Mouse (Mus musculus): ENCODE results near the gene Slc25a35. TPM values are rescaled to one million over a fixed set of nuclear protein-coding genes. Genes with fewer than 3 reads are reported as not detected.

The Slc25a35 gene
- polyA plus RNA-seq, 1 experiment from 2014 or later = 2.4 TPM

- peaks cover 4% of the 10 kb centered on the region for H3K4me1 ChIP-seq (ENCODE audit: control insufficient read depth, insufficient read depth, low read length)
- H3K36me3 ChIP-seq (replicated peaks; ENCODE audit: control insufficient read depth, insufficient read depth, low read depth, low read length) = no peaks in the 10 kb centered on the region
- H3K4me2 ChIP-seq (ENCODE audit: low read depth, low read length) = peak overlapping the region; percentile 57
- no peaks in the 10 kb centered on the region for H3K9me3 ChIP-seq (replicated peaks; ENCODE audit: control insufficient read depth, low read length)
- peaks cover 20% of the 10 kb centered on the region for H3K27me3 ChIP-seq (ENCODE audit: control insufficient read depth, insufficient read depth, low read length)
- H3K27ac ChIP-seq (replicated peaks; ENCODE audit: low read depth, low read length) = no peak overlapping the region
- peak overlapping the region; percentile 22; the same call in 1 of the 2 replicates for H3K9ac ChIP-seq (replicated peaks; ENCODE audit: low read length)
- ATAC-seq (replicated peaks; ENCODE audit: insufficient number of reproducible peaks, low FRiP score, low TSS enrichment, low read depth) = no peak
- no peak for DNase-seq (ENCODE audit: low spot score)
- 9% methylated on average over 13 of the region's 13 CpGs for WGBS
- H3K4me3 ChIP-seq (ENCODE audit: low read depth, low read length) = no peak overlapping the region; the same call in 1 of the 2 replicates
Observed at GRCm38 (mm10) chr11:68953903-68954302, 14.0 kb upstream of the Slc25a35 start.

GRCm38 (mm10) chr11:68954408-68954807 lies 13.5 kb upstream of the Slc25a35 start:
- DNase-seq (ENCODE audit: low spot score) = peak; percentile 10
- H3K36me3 ChIP-seq (replicated peaks; ENCODE audit: control insufficient read depth, insufficient read depth, low read depth, low read length) = no peaks in the 10 kb centered on the region
- H3K27me3 ChIP-seq (ENCODE audit: control insufficient read depth, insufficient read depth, low read length) = peaks cover 20% of the 10 kb centered on the region
- peak overlapping the region; percentile 57 for H3K4me2 ChIP-seq (ENCODE audit: low read depth, low read length)
- WGBS = 3% methylated on average over 17 of the region's 17 CpGs
- no peaks in the 10 kb centered on the region for H3K9me3 ChIP-seq (replicated peaks; ENCODE audit: control insufficient read depth, low read length)
- H3K4me3 ChIP-seq (ENCODE audit: low read depth, low read length) = peak overlapping the region; percentile 33
- no peak for ATAC-seq (replicated peaks; ENCODE audit: insufficient number of reproducible peaks, low FRiP score, low TSS enrichment, low read depth)
- H3K4me1 ChIP-seq (ENCODE audit: control insufficient read depth, insufficient read depth, low read length) = peaks cover 4% of the 10 kb centered on the region
- no peak overlapping the region for H3K27ac ChIP-seq (replicated peaks; ENCODE audit: low read depth, low read length)
- peak overlapping the region; percentile 54 for H3K9ac ChIP-seq (replicated peaks; ENCODE audit: low read length)

- H3K36me3 ChIP-seq (replicated peaks; ENCODE audit: control insufficient read depth, insufficient read depth, low read depth, low read length) = no peaks in the 10 kb centered on the region
- DNase-seq (ENCODE audit: low spot score) (no peak), ATAC-seq (replicated peaks; ENCODE audit: insufficient number of reproducible peaks, low FRiP score, low TSS enrichment, low read depth) (0 out of 2 replicates have a peak, but pooled peaks have one; percentile 51)
- H3K4me2 ChIP-seq (ENCODE audit: low read depth, low read length) = peak overlapping the region; percentile 21
- WGBS = 71% methylated on average over 5 of the region's 5 CpGs
- peaks cover 4% of the 10 kb centered on the region for H3K4me1 ChIP-seq (ENCODE audit: control insufficient read depth, insufficient read depth, low read length)
- no peak overlapping the region for H3K9ac ChIP-seq (replicated peaks; ENCODE audit: low read length)
- peaks cover 20% of the 10 kb centered on the region for H3K27me3 ChIP-seq (ENCODE audit: control insufficient read depth, insufficient read depth, low read length)
- H3K4me3 ChIP-seq (ENCODE audit: low read depth, low read length) = no peak overlapping the region
- no peaks in the 10 kb centered on the region for H3K9me3 ChIP-seq (replicated peaks; ENCODE audit: control insufficient read depth, low read length)
- H3K27ac ChIP-seq (replicated peaks; ENCODE audit: low read depth, low read length) = no peak overlapping the region
Observed at GRCm38 (mm10) chr11:68955473-68955872, 12.5 kb upstream of the Slc25a35 start.

GRCm38 (mm10) chr11:68956107-68956506 lies 11.8 kb upstream of the Slc25a35 start:
- Histone ChIP-seq H3K27me3 (ENCODE audit: control insufficient read depth, insufficient read depth, low read length) (peaks cover 20% of the 10 kb centered on the region), H3K27ac (replicated peaks; ENCODE audit: low read depth, low read length) (no peak overlapping the region)

GRCm38 (mm10) chr11:68956697-68957096 lies 11.2 kb upstream of the Slc25a35 start:
- DNase-seq (ENCODE audit: low spot score) = peak; percentile 24
- Histone ChIP-seq H3K27ac (replicated peaks; ENCODE audit: low read depth, low read length) (no peak overlapping the region), H3K4me2 (ENCODE audit: low read depth, low read length) (peak overlapping the region; percentile 10; the same call in 1 of the 2 replicates), H3K9ac (replicated peaks; ENCODE audit: low read length) (no peak overlapping the region), H3K9me3 (replicated peaks; ENCODE audit: control insufficient read depth, low read length) (no peaks in the 10 kb centered on the region), H3K36me3 (replicated peaks; ENCODE audit: control insufficient read depth, insufficient read depth, low read depth, low read length) (no peaks in the 10 kb centered on the region), H3K4me1 (ENCODE audit: control insufficient read depth, insufficient read depth, low read length) (peaks cover 4% of the 10 kb centered on the region), H3K4me3 (ENCODE audit: low read depth, low read length) (no peak overlapping the region), H3K27me3 (ENCODE audit: control insufficient read depth, insufficient read depth, low read length) (peaks cover 20% of the 10 kb centered on the region)
- ATAC-seq (replicated peaks; ENCODE audit: insufficient number of reproducible peaks, low FRiP score, low TSS enrichment, low read depth) = no peak
- 27% methylated on average over 13 of the region's 13 CpGs for WGBS

More at GRCm38 (mm10) chr11:68956107-68956506, 11.8 kb upstream of the Slc25a35 start:
- no peak overlapping the region; the same call in 1 of the 2 replicates for H3K4me2 ChIP-seq (ENCODE audit: low read depth, low read length)
- no peak overlapping the region for H3K4me3 ChIP-seq (ENCODE audit: low read depth, low read length)
- DNase-seq (ENCODE audit: low spot score) (no peak), ATAC-seq (replicated peaks; ENCODE audit: insufficient number of reproducible peaks, low FRiP score, low TSS enrichment, low read depth) (no peak)
- no peaks in the 10 kb centered on the region for H3K36me3 ChIP-seq (replicated peaks; ENCODE audit: control insufficient read depth, insufficient read depth, low read depth, low read length)
- H3K9me3 ChIP-seq (replicated peaks; ENCODE audit: control insufficient read depth, low read length) = no peaks in the 10 kb centered on the region
- WGBS = 20% methylated on average over 3 of the region's 3 CpGs
- peaks cover 4% of the 10 kb centered on the region for H3K4me1 ChIP-seq (ENCODE audit: control insufficient read depth, insufficient read depth, low read length)
- H3K9ac ChIP-seq (replicated peaks; ENCODE audit: low read length) = no peak overlapping the region

GRCm38 (mm10) chr11:68957308-68957707 lies 10.6 kb upstream of the Slc25a35 start, which contains the start of gene Arhgef15:
Gene Arhgef15 (minus strand): TSS chr11:68957480.
- no peak for DNase-seq (ENCODE audit: low spot score)
- H3K4me2 ChIP-seq (ENCODE audit: low read depth, low read length) = peak within 1 kb of the TSS; percentile 10
- H3K9me3 ChIP-seq (replicated peaks; ENCODE audit: control insufficient read depth, low read length) = no peaks in the 10 kb centered on the region
- no peak within 1 kb of the TSS for H3K4me3 ChIP-seq (ENCODE audit: low read depth, low read length)
- H3K27me3 ChIP-seq (ENCODE audit: control insufficient read depth, insufficient read depth, low read length) = peaks cover 20% of the 10 kb centered on the region
- WGBS = 40% methylated on average over 8 of the region's 8 CpGs
- H3K9ac ChIP-seq (replicated peaks; ENCODE audit: low read length) = no peak within 1 kb of the TSS
- no peak within 1 kb of the TSS for H3K27ac ChIP-seq (replicated peaks; ENCODE audit: low read depth, low read length)
- H3K36me3 ChIP-seq (replicated peaks; ENCODE audit: control insufficient read depth, insufficient read depth, low read depth, low read length) = no peaks in the 10 kb centered on the region
- H3K4me1 ChIP-seq (ENCODE audit: control insufficient read depth, insufficient read depth, low read length) = peaks cover 4% of the 10 kb centered on the region
- ATAC-seq (replicated peaks; ENCODE audit: insufficient number of reproducible peaks, low FRiP score, low TSS enrichment, low read depth) = no peak

GRCm38 (mm10) chr11:68957971-68958370 lies 10.0 kb upstream of the Slc25a35 start:
- WGBS = 95% methylated on average over 1 of the region's 1 CpGs
- peaks cover 20% of the 10 kb centered on the region for H3K27me3 ChIP-seq (ENCODE audit: control insufficient read depth, insufficient read depth, low read length)

GRCm38 (mm10) chr11:68961596-68961995 lies 6.3 kb upstream of the Slc25a35 start:
- H3K4me2 ChIP-seq (ENCODE audit: low read depth, low read length) = no peak overlapping the region
- DNase-seq (ENCODE audit: low spot score) (no peak), ATAC-seq (replicated peaks; ENCODE audit: insufficient number of reproducible peaks, low FRiP score, low TSS enrichment, low read depth) (no peak)
- H3K27ac ChIP-seq (replicated peaks; ENCODE audit: low read depth, low read length) = no peak overlapping the region
- WGBS = 74% methylated on average over 3 of the region's 3 CpGs
- H3K9ac ChIP-seq (replicated peaks; ENCODE audit: low read length) = no peak overlapping the region
- no peaks in the 10 kb centered on the region for H3K4me1 ChIP-seq (ENCODE audit: control insufficient read depth, insufficient read depth, low read length)
- H3K9me3 ChIP-seq (replicated peaks; ENCODE audit: control insufficient read depth, low read length) = no peaks in the 10 kb centered on the region
- no peaks in the 10 kb centered on the region for H3K36me3 ChIP-seq (replicated peaks; ENCODE audit: control insufficient read depth, insufficient read depth, low read depth, low read length)
- H3K27me3 ChIP-seq (ENCODE audit: control insufficient read depth, insufficient read depth, low read length) = no peaks in the 10 kb centered on the region
- H3K4me3 ChIP-seq (ENCODE audit: low read depth, low read length) = no peak overlapping the region

More at GRCm38 (mm10) chr11:68957971-68958370, 10.0 kb upstream of the Slc25a35 start:
- Histone ChIP-seq H3K4me3 (ENCODE audit: low read depth, low read length) (no peak overlapping the region), H3K4me1 (ENCODE audit: control insufficient read depth, insufficient read depth, low read length) (peaks cover 4% of the 10 kb centered on the region), H3K27ac (replicated peaks; ENCODE audit: low read depth, low read length) (no peak overlapping the region), H3K4me2 (ENCODE audit: low read depth, low read length) (no peak overlapping the region), H3K9ac (replicated peaks; ENCODE audit: low read length) (no peak overlapping the region), H3K36me3 (replicated peaks; ENCODE audit: control insufficient read depth, insufficient read depth, low read depth, low read length) (no peaks in the 10 kb centered on the region), H3K9me3 (replicated peaks; ENCODE audit: control insufficient read depth, low read length) (no peaks in the 10 kb centered on the region)
- DNase-seq (ENCODE audit: low spot score) (no peak), ATAC-seq (replicated peaks; ENCODE audit: insufficient number of reproducible peaks, low FRiP score, low TSS enrichment, low read depth) (no peak)
